Mouse (Mus musculus) neural tube, embryonic 15.5 days (tissue): Measurements from ENCODE around the gene Kcnab3. TPM values are rescaled to one million over a fixed set of nuclear protein-coding genes. Genes with fewer than 3 reads are reported as not detected.

Experiments
- ATAC-seq: fragments of 200-750 bp; cut with Nextera tagmentation; 2 replicates; pipeline ENCODE4 v1.8.0; 2017; ENCODE audit warnings: mild to moderate bottlenecking, moderate TSS enrichment, moderate library complexity; ENCODE audit not compliant: low FRiP score
- H3K27ac ChIP-seq: fragments of 300-500 bp; sonication (generic); replicated peaks from 2 replicates; pipeline ENCODE4 v1.5.1; 2015; ENCODE audit warnings: mild to moderate bottlenecking, inconsistent platforms
- H3K27me3 ChIP-seq: fragments of 300-500 bp; sonication (generic); replicated peaks from 2 replicates; pipeline ENCODE4 v1.6.1; 2015; ENCODE audit warnings: inconsistent platforms
- H3K36me3 ChIP-seq: fragments of 300-500 bp; sonication (generic); 2 replicates; pipeline ENCODE4 v1.6.1; 2015; ENCODE audit warnings: inconsistent platforms
- H3K4me1 ChIP-seq: fragments of 300-500 bp; sonication (generic); 2 replicates; pipeline ENCODE4 v1.6.1; 2015; ENCODE audit warnings: inconsistent platforms
- H3K4me2 ChIP-seq: fragments of 300-500 bp; sonication (generic); 2 replicates; pipeline ENCODE4 v1.6.1; 2015; ENCODE audit warnings: inconsistent platforms, mild to moderate bottlenecking, moderate library complexity
- H3K4me3 ChIP-seq: fragments of 300-500 bp; sonication (generic); replicated peaks from 2 replicates; pipeline ENCODE4 v1.5.1; 2015; ENCODE audit warnings: mild to moderate bottlenecking, inconsistent platforms
- H3K9ac ChIP-seq: fragments of 300-500 bp; sonication (generic); replicated peaks from 2 replicates; pipeline ENCODE4 v1.6.1; 2015; ENCODE audit warnings: mild to moderate bottlenecking, inconsistent platforms
- H3K9me3 ChIP-seq: fragments of 300-500 bp; sonication (generic); replicated peaks from 2 replicates; pipeline ENCODE4 v1.6.1; 2016; ENCODE audit warnings: inconsistent platforms
- WGBS: fragments of 180-500 bp; shearing (Covaris S2); methylation state at CpG from one replicate; pipeline ENCODE4 v1.1.7; 2015; ENCODE audit warnings: mixed read lengths; 5-methylcytosine and 5-hydroxymethylcytosine counted together
- polyA plus RNA-seq: library from polyadenylated mRNA; unstranded; fragments of >200 nt; fragmentation: Nextera tagmentation; extraction: Ambion mirVana; gene quantifications from 2 replicates; pipeline ENCODE4 v1.2.1, GENCODE M21; 2015

Gene Kcnab3
- polyA plus RNA-seq, 1 experiment from 2014 or later: 7.3 TPM

DNA sequence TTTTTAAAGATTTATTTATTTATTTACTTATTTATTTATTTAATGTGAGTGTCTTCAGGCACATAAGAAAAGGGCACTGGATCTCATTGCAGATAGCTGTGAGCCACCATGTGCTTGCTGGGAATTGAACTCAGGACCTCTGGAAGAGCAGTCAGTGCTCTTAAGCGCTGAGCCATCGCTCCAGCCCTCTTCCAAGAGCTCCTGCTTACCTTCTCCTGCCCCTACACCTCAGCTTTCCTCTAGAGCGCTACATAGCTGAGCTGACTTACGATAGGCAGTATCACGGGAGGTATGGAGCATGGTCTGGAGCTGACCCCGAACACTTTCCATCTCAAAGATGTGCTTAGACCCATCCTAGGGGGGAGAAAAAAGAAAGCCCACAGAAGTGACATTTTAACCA is 4.5 kb upstream of the Kcnab3 start:
- ATAC-seq: no peak
- H3K27me3 ChIP-seq: no peaks in the 10 kb centered on the region
- peaks cover 50% of the 10 kb centered on the region for H3K4me1 ChIP-seq
- H3K27ac ChIP-seq: no peak overlapping the region
- no peak overlapping the region for H3K9ac ChIP-seq
- no peak overlapping the region for H3K4me3 ChIP-seq
- WGBS: 93% methylated on average over 6 of the region's 6 CpGs
- peak overlapping the region; percentile 84; the same call in 1 of the 2 replicates for H3K4me2 ChIP-seq
- H3K9me3 ChIP-seq: no peaks in the 10 kb centered on the region
- peaks cover 16% of the 10 kb centered on the region for H3K36me3 ChIP-seq

DNA sequence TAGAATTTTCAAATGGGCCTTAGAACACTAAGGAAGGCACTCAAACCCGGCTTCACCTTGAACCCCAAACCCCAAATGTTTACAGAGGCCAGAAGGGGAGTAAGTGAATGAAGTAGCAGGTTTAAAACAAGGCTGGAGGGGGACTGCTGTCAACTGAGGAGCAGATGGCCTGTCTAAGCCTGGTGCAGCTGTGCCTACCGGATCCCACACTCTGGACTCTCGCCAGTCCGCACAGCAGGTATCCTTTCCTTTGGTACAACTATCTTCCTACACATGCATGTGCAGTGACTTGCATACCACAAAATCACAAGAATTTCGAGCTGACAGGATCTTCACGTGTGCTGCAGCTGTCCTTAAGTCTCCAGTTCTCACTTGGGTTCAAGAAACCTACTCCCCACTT is 4.0 kb upstream of the Kcnab3 start:
- 67% methylated on average over 6 of the region's 6 CpGs for WGBS
- H3K27me3 ChIP-seq: no peaks in the 10 kb centered on the region; the same call in 1 of the 2 replicates
- H3K4me3 ChIP-seq: 0 out of 2 replicates have a peak overlapping the region, but pooled peaks have one; percentile 1
- ATAC-seq: no peak
- H3K27ac ChIP-seq: no peak overlapping the region
- no peak overlapping the region for H3K9ac ChIP-seq
- H3K4me1 ChIP-seq: peaks cover 54% of the 10 kb centered on the region
- no peaks in the 10 kb centered on the region for H3K9me3 ChIP-seq
- H3K4me2 ChIP-seq: peak overlapping the region; percentile 84
- H3K36me3 ChIP-seq: peaks cover 16% of the 10 kb centered on the region

- Histone ChIP-seq H3K9me3 (no peaks in the 10 kb centered on the region), H3K36me3 (peaks cover 16% of the 10 kb centered on the region), H3K4me1 (peaks cover 58% of the 10 kb centered on the region), H3K4me2 (peak overlapping the region; percentile 84), H3K27ac (peak overlapping the region; percentile 92), H3K27me3 (peaks cover 7% of the 10 kb centered on the region), H3K4me3 (peak overlapping the region; percentile 66), H3K9ac (peak overlapping the region; percentile 75)
- WGBS: 24% methylated on average over 18 of the region's 18 CpGs
- ATAC-seq: no peak
Measured at GRCm38 (mm10) chr11:69322693-69323471, 3.2 kb upstream of the Kcnab3 start.

- Histone ChIP-seq H3K9ac (peak within 1 kb of the TSS; percentile 75), H3K36me3 (peaks cover 11% of the 10 kb centered on the region), H3K27ac (peak within 1 kb of the TSS; percentile 92), H3K4me3 (peak within 1 kb of the TSS; percentile 66), H3K9me3 (no peaks in the 10 kb centered on the region), H3K4me2 (peak within 1 kb of the TSS; percentile 84), H3K4me1 (peaks cover 58% of the 10 kb centered on the region), H3K27me3 (peaks cover 8% of the 10 kb centered on the region)
- ATAC-seq: peak; percentile 95
- under 1% methylated on average over 30 of the region's 30 CpGs for WGBS
Measured at GRCm38 (mm10) chr11:69323667-69324111, 2.4 kb upstream of the Kcnab3 start, which contains the start of the genes Cntrob and Trappc1. TSS of gene Cntrob (minus strand) at chr11:69323775. TSS of gene Trappc1 (plus strand) at chr11:69323980.

DNA sequence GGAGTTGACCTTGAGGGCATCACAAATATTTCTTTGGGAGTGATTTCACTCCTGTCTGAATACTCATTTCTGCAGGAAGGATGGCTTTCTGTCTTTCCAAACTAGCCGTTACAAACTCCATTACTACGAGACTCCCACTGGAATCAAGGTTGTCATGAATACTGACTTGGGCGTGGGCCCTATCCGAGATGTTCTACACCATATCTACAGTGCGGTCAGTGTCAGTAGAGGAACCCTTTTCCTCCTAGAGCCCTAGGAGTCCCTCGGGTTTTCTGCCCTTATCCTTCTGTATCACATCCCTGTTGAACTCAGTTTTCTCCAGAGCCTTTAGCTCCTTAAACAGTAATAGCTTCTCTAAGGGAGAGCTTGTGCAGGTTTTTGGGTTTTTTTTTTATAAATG is 1.3 kb upstream of the Kcnab3 start:
- ATAC-seq: no peak
- Histone ChIP-seq H3K4me1 (peaks cover 58% of the 10 kb centered on the region), H3K27me3 (peaks cover 8% of the 10 kb centered on the region), H3K9me3 (no peaks in the 10 kb centered on the region), H3K9ac (peak overlapping the region; percentile 75; the same call in 1 of the 2 replicates), H3K27ac (no peak overlapping the region), H3K4me2 (peak overlapping the region; percentile 84), H3K36me3 (peaks cover 2% of the 10 kb centered on the region; the same call in 1 of the 2 replicates), H3K4me3 (peak overlapping the region; percentile 66)
- 85% methylated on average over 6 of the region's 6 CpGs for WGBS

- peaks cover 8% of the 10 kb centered on the region for H3K27me3 ChIP-seq
- under 1% methylated on average over 45 of the region's 45 CpGs for WGBS
- ATAC-seq: 0 out of 2 replicates have a peak, but pooled peaks have one; percentile 15
- peaks cover 58% of the 10 kb centered on the region for H3K4me1 ChIP-seq
- peak overlapping the region; percentile 55 for H3K4me3 ChIP-seq
- peak overlapping the region; percentile 38; the same call in 1 of the 2 replicates for H3K27ac ChIP-seq
- no peaks in the 10 kb centered on the region for H3K9me3 ChIP-seq
- peak overlapping the region; percentile 64 for H3K4me2 ChIP-seq
- peak overlapping the region; percentile 59 for H3K9ac ChIP-seq
- no peaks in the 10 kb centered on the region for H3K36me3 ChIP-seq
Measured at GRCm38 (mm10) chr11:69326408-69327156, 524 bp downstream of the Kcnab3 start.

DNA sequence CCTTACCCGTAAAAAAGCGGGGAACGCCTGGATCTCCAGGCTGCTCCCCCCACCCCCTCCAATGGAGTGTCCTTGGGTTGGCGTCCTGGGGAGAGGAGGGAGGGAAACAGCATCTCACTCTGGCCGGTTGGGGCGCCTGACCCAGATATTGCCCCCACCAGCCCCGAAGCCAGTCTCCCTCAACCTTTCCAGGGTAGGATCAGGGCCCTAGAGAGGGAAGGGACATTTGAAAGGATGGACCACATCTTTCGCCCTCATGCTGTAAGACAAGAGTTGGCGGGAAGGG is 1.0 kb downstream of the Kcnab3 start:
- WGBS: 13% methylated on average over 9 of the region's 9 CpGs
- peaks cover 58% of the 10 kb centered on the region for H3K4me1 ChIP-seq
- no peaks in the 10 kb centered on the region for H3K9me3 ChIP-seq
- no peaks in the 10 kb centered on the region for H3K36me3 ChIP-seq
- ATAC-seq: no peak
- peaks cover 8% of the 10 kb centered on the region for H3K27me3 ChIP-seq
- H3K4me2 ChIP-seq: peak overlapping the region; percentile 64
- no peak overlapping the region for H3K9ac ChIP-seq
- peak overlapping the region; percentile 55; the same call in 1 of the 2 replicates for H3K4me3 ChIP-seq
- H3K27ac ChIP-seq: no peak overlapping the region

DNA sequence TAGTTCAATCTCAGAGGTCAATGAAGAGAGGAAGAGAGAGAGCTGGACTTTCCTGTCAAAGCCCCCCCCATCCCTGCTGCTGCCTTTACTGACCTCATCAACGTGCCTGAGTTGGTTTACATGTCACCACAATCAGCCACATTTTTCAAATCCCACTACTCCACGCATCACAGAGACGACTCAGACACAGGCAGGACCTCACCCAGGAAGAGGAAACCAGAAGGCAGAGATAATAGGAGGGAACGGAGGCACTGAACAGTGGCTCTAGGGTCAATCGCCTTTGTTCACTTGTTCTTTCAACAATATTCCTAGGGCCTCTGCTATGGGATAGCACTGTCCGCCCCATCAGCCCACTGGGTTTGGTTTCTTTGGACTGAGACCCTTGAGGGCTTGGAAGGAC is 1.6 kb downstream of the Kcnab3 start:
- Histone ChIP-seq H3K9me3 (no peaks in the 10 kb centered on the region), H3K4me1 (peaks cover 58% of the 10 kb centered on the region), H3K27me3 (peaks cover 8% of the 10 kb centered on the region), H3K4me2 (no peak overlapping the region), H3K27ac (no peak overlapping the region), H3K36me3 (no peaks in the 10 kb centered on the region), H3K9ac (no peak overlapping the region), H3K4me3 (no peak overlapping the region)
- WGBS: 46% methylated on average over 6 of the region's 6 CpGs
- no peak for ATAC-seq

- H3K27me3 ChIP-seq: peaks cover 8% of the 10 kb centered on the region
- no peaks in the 10 kb centered on the region for H3K36me3 ChIP-seq
- H3K4me2 ChIP-seq: no peak overlapping the region
- no peak overlapping the region for H3K4me3 ChIP-seq
- no peak overlapping the region for H3K27ac ChIP-seq
- 91% methylated on average over 6 of the region's 6 CpGs for WGBS
- no peak for ATAC-seq
- H3K4me1 ChIP-seq: peaks cover 56% of the 10 kb centered on the region
- H3K9ac ChIP-seq: no peak overlapping the region
- no peaks in the 10 kb centered on the region for H3K9me3 ChIP-seq
Measured at GRCm38 (mm10) chr11:69328517-69328916, 2.5 kb downstream of the Kcnab3 start.

DNA sequence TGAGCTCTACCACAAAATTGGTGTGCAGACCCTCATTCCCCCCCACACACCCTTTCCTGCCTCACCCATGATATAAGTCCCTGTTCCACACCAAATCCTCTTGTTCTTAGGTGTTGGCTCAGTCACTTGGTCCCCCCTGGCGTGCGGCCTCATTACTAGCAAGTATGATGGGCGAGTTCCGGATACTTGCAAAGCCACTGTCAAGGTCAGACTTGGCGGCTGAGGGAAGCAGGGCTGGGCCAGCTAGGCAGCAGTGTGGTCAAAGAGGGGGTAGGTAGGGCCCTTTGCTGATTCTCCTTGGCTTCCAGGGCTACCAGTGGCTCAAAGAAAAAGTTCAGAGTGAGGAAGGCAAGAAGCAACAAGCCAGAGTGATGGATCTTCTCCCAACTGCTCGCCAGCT is 5.1 kb downstream of the Kcnab3 start:
- H3K27ac ChIP-seq: peak overlapping the region; percentile 87
- H3K9me3 ChIP-seq: no peaks in the 10 kb centered on the region
- 88% methylated on average over 6 of the region's 6 CpGs for WGBS
- H3K4me1 ChIP-seq: peaks cover 37% of the 10 kb centered on the region
- H3K27me3 ChIP-seq: peaks cover 8% of the 10 kb centered on the region
- peak overlapping the region; percentile 73 for H3K4me2 ChIP-seq
- no peak overlapping the region for H3K9ac ChIP-seq
- no peaks in the 10 kb centered on the region for H3K36me3 ChIP-seq
- no peak for ATAC-seq
- H3K4me3 ChIP-seq: peak overlapping the region; percentile 45; the same call in 1 of the 2 replicates

DNA sequence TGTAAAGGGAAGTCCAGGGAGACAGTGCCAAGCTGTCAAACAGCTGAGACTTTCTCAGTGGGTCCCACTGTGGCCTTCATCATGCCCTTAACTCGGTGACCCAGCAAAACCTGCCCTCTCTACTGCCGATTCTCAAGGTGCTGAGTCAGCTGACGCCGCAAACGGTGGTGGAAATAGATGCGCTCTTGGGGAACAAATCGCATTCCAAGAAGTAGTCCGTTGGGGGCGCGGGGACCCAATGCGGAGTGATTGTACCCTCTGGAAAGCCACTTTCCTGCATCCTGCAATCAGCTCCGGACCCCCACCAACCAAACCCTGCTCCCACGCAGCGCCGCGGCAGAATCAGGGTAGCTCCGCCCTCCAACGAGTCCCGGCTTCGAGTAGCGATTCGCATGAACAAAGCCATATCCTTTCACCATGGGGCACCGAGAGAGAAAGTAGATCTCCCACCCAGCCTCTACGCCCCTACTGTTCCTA is 5.9 kb downstream of the Kcnab3 start:
- peak; percentile 78 for ATAC-seq
- under 1% methylated on average over 24 of the region's 24 CpGs for WGBS
- H3K27me3 ChIP-seq: peaks cover 8% of the 10 kb centered on the region

More for the DNA sequence above, 5.9 kb downstream of the Kcnab3 start:
- Histone ChIP-seq H3K27ac (peak overlapping the region; percentile 87), H3K36me3 (no peaks in the 10 kb centered on the region), H3K9ac (peak overlapping the region; percentile 59), H3K4me2 (peak overlapping the region; percentile 73), H3K4me1 (peaks cover 29% of the 10 kb centered on the region), H3K9me3 (no peaks in the 10 kb centered on the region), H3K4me3 (peak overlapping the region; percentile 45)
